Mouse (Mus musculus) kidney, adult 8-10 months (tissue): Measurements from ENCODE around the gene Usp43.

Experiments
- DNase-seq, 2 experiments: peaks; one replicate each; pipeline ENCODE4 v3.0.0; 2022

Gene Usp43

DNA sequence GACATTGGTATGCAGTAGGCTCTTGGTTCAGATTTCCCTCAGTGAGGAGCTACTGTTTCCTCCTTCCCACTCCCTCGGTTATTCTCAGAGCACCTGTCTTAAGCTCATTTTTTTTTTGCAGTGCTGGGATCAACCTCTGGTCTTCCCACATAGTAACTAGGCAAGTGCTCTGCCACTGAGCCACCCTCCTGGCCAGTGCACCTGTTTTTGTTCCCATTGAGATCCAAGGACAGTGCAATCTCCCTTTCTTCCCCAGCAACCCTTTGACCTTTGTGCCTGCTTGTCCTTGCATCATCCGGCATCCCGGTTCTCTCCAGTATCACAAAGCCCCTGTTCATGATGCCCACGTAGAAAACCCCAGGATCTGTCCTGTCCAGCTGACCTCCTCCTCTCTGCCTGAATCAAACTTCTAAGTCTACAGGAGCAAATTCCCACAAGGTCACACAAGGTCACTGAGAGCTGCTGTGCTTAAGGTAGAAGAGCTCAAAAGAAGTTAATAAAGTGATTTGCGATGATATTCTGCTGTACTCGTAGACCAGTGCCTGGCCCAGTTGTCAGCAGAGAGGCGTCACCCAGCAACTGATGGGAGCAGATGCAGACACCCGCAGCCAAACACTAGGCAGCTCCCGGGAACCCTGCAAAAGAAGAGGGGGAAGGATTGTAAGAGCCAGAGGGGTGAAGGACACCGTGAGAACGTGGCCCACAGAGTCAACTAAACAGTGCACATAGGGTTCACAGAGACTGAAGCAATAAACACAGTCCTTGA, 114.9 kb downstream of the Usp43 start:
- no peak for DNase-seq

GRCm38 (mm10) chr11:67805538-67805937, 116.4 kb downstream of the Usp43 start:
- DNase-seq, result no peak
